Mouse (Mus musculus) megakaryocyte progenitor cell, adult 5-6 weeks (primary cell): ENCODE measurements around the gene Mafb. TPM values are rescaled to one million over a fixed set of nuclear protein-coding genes. Genes with fewer than 3 reads are reported as not detected.

Experiments
- ATAC-seq: replicated peaks from 2 replicates; pipeline ENCODE4 v1.8.0; 2016; ENCODE audit warnings: mild to moderate bottlenecking, moderate TSS enrichment, inconsistent platforms; ENCODE audit not compliant: poor library complexity
- total RNA-seq, 2 experiments: library from RNA; stranded (forward) in 1 of 2; stranded (reverse) in 1 of 2; fragments of 157-497, 149-512 nt in 1 of 2; fragments of 200-1000 nt in 1 of 2; gene quantifications; 2 replicates each; pipeline versions ENCODE4 v1.2.3 to v1.2.4; 2015 to 2017

Gene Mafb
- total RNA-seq (2015), result 0.39 and 0.83 TPM in 2 replicates
- 0.08 and 0.14 TPM in 2 replicates for total RNA-seq (2017)

GRCm38 (mm10) chr2:160366980-160367338 lies at the start of gene Mafb:
Mafb (minus strand) TSS chr2:160367065.
- ATAC-seq, result peak; percentile 68

GRCm38 (mm10) chr2:160415161-160415560 lies 48.3 kb upstream of the Mafb start:
- no peak for ATAC-seq

DNA sequence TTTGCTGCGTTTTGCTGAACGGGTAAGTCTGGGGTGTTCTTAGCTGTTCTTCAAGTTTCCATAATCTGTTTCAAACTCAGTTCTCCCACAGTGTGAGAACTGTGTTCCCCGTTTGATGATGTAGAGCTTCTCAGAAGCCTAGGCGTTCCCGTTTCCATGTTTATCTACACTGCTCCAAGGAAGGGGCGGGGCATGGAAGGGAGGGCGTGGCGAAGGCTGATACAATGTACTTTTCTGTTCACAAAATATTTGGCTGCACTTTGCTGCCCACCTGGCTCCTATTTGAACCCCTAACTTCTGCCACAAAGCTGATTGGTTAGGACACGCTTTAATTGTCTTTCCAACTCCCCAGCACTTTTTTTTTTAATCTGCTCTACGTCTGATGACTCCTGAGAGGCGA lies 47.9 kb upstream of the Mafb start:
- no peak for ATAC-seq

DNA sequence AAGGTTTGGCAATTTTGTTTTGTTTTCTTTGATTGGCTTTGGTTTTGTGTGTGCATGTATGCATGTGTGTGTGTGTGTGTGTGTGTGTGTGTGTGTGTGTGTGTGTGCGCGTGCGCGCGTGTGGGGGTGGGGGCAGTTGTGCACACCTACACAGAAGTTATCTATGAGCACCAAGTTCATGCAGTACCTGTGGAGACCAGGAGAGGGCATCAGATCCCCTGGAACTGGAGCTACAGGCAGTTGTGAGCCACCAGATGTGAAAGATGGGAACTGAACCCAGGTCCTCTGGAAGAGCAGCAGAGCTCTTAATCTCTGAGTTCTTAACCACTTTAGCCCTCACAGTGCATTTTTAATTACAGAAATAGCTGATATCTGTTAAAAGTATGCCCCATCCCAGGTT lies 47.1 kb upstream of the Mafb start:
- peak; percentile 83 for ATAC-seq

GRCm38 (mm10) chr2:160413055-160413454 lies 46.2 kb upstream of the Mafb start:
- ATAC-seq, result no peak

- ATAC-seq, result no peak
Measured at GRCm38 (mm10) chr2:160411431-160411830, 44.6 kb upstream of the Mafb start.

- 0 out of 2 replicates have a peak, but pooled peaks have one; percentile 31 for ATAC-seq
Measured at GRCm38 (mm10) chr2:160407720-160408119, 40.9 kb upstream of the Mafb start.

- no peak for ATAC-seq
Measured at GRCm38 (mm10) chr2:160397747-160398146, 30.9 kb upstream of the Mafb start.

- ATAC-seq, result no peak
Measured at GRCm38 (mm10) chr2:160394735-160395134, 27.9 kb upstream of the Mafb start.

DNA sequence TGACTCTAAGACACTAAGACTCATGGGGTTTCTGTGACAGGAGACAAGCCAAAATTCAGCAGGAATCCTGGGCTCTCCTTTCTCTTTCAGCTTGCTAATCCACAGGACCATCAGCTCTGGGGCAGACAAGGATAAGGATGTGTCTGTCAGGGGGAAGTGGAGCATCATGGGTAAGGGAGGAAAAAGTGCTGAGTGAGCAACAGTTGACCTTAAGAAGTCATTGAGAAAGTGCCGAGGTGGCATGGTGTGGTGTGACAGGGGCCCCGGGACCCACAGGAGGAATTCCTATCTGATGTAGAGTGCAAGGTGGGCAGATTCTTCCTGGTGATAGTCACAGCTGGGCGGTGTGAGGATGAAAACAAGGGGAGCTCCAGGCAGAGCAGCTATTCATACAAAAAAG lies 25.8 kb upstream of the Mafb start:
- ATAC-seq, result no peak

GRCm38 (mm10) chr2:160388596-160388995 lies 21.7 kb upstream of the Mafb start:
- no peak for ATAC-seq

- no peak for ATAC-seq
Measured at GRCm38 (mm10) chr2:160383418-160383817, 16.6 kb upstream of the Mafb start.

DNA sequence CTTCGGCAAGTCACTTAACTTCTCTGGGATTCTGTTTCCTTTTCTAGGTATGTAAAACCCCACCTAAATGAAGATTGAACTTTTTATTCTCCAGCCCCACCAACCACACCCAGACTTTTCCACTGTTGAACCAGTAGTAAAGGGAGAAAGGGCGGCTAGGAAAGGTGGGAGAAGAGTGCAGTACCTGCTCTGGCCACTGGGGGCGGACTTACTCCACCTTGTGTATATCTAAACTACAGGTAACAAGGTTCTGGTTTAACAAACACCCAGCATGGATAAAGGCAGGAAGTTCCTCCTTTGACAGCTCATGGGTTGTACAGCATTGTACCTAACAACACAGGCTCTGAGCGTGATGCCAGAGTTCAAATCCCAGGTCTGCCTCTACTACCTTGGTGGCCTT lies 11.4 kb upstream of the Mafb start:
- ATAC-seq, result peak; percentile 83

DNA sequence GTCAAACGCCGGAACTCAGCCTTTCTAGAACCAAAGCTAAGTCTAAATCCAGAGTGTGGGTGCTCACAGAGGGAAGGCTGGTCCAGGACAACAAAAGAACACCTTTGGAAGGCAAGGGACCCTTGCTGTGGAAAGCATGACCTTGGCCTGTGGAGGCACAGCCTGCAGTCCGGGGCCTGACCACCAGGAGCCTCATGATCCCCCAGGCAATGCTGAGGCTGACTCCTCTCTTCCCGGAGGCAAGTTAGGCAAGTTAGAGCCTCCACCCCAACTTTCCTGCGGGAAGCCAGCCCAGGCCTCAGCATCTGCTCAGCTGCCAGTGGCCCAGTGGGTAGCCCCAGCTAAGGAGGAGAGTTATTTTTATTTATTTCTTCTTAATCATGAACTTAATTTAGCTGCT lies 9.4 kb upstream of the Mafb start:
- ATAC-seq, result 0 out of 2 replicates have a peak, but pooled peaks have one; percentile 29

DNA sequence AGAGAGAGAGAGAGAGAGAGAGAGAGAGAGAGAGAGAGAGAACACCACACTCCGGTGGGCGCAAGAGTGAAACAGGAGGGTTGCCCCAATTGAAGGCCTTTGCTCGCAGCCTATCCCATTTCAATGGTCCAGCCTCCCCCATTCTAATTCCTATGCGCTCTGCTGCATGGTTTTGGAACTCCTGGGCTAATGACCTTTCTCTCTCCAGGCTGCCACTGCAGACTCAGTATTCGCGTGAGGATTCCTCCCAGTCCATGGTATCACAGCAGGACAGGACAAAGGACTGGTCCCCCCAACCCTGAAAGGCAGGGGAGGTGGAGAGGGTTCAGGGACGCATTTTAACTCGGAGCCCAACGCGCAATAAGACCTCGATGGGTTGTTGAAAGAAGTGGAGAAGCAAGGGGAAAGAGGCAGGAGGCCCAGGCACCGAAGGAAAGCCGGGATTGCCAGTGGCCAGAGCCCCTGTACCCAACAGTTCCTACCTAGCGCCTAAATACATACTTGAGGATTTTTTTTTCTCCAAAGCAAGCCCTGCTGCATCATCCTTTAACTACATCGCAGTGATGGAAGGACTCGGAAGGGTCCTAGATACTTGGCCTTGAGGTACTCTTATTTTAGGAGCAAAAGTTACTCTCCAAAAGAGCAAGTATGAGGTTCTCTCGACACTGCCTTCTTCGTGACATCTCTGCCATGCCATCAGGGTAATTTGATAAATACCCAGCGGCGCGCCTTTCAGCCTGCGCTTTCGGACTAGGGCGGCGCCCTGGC lies 3.0 kb upstream of the Mafb start:
- no peak for ATAC-seq

GRCm38 (mm10) chr2:160368422-160369357 lies 1.8 kb upstream of the Mafb start:
- no peak for ATAC-seq

DNA sequence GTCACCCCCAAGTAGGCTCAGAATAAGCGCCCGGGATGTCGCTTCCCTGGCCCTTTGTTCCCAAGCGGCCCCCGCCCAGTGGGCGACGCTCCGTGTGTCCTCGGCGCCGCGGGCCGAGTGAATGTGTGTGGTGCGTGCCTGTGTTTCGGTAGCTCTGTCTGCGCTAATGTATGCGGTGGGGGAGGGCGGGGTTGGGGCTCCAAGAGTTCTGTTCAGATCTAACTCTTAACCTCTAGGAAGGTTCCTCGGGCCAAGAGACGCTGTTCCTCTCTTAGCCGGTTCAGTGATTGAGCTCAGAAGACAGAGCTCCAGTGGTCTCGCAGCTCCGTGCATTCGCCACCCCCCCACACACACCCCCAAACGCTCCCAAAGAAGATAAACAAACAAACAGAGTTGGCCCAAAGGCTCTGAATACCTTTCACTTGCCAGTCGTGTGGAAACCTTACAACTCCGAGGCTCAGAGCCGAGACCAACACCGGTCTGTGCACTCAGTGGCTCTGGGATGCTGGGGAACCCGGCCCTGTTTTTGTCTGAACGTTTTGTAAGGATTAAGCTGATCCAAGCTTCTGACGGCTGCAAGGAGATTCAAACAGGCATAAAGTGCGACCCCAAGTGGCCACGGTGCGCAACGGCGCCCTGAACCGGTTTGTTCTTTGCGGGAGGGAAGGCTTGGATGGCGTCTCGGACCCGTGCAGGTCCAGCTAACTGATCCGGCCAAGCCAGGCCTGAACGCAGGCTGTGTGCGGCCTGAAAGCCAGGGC lies 763 bp upstream of the Mafb start:
- ATAC-seq, result peak; percentile 72

DNA sequence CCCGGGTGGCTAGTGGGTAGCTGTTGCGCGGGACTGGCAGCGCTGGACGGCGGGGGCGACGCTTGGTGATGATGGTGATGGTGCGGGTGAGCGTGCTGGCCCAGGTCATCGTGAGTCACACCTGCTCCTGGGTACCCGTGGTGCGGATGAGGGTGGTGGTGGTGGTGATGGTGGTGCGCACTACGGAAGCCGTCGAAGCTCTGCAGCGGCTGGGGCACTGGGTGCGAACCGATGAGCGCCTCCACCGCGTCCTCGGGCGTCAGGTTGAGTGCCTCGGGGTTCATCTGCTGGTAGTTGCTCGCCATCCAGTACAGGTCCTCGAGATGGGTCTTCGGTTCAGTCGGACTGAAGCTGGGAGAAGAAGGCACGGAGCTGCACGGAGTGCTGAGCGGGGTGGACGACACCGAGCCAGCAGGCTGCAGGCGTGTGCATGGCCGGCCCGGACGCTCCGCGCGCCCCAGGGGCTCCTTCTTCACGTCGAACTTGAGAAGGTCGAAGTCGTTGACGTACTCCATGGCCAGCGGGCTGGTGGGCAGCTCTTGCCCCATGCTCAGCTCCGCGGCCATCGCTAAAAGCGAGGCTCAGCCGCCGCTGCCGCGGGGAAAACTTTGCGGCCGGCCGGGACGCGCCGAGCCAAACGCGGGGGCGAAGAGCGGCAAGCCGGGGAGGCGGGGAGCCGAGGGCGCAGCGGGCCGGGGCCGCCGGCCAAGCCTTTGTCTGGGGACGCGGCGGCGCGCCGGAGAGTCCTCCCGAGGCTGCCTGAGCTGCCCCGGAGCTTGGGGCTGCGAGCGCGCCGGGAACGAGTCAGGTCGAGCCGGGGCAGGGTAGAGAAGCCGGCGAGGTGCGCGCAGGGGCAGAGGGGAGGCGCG lies 520 bp downstream of the Mafb start:
- ATAC-seq, result no peak

DNA sequence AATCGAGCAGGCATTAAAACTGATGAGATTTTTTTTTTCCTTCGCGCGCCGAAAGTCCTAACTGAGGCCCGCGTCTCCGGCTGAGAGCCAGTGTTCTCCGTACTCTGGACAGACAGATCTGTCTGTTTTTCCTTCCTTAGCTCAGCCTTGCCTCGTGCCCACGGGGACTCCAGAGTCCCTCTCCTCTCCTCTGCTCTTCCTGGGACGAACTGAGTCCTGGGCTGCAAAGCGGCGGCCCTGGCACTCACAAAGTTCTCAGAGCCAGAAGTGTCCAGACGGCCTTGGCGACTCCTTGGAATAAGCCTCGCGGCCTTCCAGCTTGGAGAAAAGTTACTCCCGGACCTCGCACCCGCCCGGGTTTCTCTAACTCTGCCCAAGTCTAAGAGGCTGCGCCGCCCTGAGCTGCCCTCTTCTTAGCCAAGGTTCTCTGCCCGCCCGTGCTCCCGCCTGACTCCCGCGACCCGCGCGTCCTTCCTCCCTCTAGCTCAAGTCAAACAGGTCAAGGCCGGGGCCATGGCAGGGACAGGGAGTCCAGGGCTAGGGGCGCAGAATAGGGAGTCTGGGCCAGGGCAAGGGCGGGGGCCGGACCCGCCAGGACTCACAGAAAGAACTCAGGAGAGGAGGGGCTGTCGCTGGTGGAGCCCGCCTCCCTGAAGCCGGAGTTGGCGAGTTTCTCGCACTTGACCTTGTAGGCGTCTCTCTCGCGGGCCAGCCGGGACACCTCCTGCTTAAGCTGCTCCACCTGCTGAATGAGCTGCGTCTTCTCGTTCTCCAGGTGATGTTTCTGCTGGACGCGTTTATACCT lies 1.6 kb downstream of the Mafb start:
- ATAC-seq, result no peak
